Mouse (Mus musculus): ENCODE measurements around the gene Maco1.

DNA sequence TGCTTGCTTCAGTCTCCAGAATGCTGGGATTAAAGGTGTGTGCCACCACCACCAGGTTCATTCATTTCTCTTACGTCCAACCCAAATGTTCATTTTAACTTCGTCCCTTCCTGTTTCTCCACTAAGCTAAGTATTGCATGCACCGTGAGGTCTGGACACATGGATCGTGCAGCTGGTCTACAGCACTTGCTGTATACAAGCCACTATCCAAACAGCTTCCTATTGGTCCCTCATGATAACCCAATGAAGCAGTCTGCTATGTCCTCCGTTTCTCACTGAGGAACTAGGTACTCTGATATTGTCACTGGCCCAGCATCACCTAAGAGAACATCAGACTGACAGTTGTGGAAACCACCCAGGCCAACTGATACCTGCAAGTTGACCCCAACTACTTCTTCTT lies 12.6 kb upstream of the Maco1 start:
- TF ChIP-seq CTCF (IDR thresholded peaks at IDR 0.05; ENCODE audit: low read depth) (no peak), EP300 (optimal IDR thresholded peaks at IDR 0.05) (no peak)
